Mouse (Mus musculus) ovary, postnatal 36 days (tissue): ENCODE measurements around the gene Hinfp.
"Not testable (repeated sequence)": the region's sequence is repeated elsewhere in the genome, so short reads cannot be mapped to it uniquely, and the experiment has no call there.

Source experiments
- DNase-seq: peaks from one replicate; pipeline ENCODE4 v3.0.0; 2022; ENCODE audit warnings: low spot score, mixed read lengths

The Hinfp gene

GRCm38 (mm10) chr9:44311136-44312134 is 6.0 kb upstream of the Hinfp start:
- no peak for DNase-seq

GRCm38 (mm10) chr9:44310750-44311135 is 5.3 kb upstream of the Hinfp start:
- no peak for DNase-seq

- DNase-seq = no peak
Measured at GRCm38 (mm10) chr9:44309756-44310155, 4.3 kb upstream of the Hinfp start.

DNA sequence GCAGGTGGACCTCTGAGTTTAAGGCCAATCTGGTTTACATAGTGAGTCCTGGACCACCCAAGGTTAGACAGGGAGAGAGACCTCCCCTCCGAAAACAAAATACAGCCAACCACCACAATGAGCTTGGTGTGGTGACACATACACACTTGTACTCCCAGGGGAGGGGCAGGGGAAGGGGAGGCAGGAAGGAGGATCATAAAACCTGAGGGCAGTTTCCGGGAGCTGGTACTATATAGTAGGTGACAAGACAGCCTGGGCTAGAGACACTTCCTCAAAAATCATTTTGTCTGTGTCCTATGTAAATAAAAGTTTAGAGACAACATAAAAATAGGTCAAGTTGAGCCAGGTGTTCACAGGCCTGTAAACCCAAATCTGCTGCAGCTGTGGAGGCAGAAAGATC is 1.8 kb upstream of the Hinfp start:
- DNase-seq = no peak

DNA sequence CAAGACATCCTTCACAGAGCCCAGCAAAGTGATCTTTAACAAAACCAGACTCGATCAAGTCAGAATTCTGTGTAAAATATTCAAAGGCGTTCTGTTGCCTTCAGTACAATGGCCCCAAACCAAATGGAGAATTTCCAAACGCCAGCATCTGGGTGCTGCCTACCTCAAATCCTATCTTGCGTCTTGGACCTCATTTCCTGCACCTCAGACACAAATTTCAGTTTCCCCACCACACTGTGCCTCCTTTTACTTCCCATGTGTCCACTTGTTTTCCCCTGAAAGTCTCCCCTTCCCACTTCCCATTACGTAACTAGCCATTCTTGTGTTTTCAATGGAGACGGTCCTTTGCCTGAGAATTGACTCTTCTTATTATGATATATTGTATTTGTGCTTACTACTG is 1.1 kb upstream of the Hinfp start:
- no peak for DNase-seq

- DNase-seq = not testable (repeated sequence)
Measured at GRCm38 (mm10) chr9:44300001-44300400, 5.5 kb downstream of the Hinfp start.

DNA sequence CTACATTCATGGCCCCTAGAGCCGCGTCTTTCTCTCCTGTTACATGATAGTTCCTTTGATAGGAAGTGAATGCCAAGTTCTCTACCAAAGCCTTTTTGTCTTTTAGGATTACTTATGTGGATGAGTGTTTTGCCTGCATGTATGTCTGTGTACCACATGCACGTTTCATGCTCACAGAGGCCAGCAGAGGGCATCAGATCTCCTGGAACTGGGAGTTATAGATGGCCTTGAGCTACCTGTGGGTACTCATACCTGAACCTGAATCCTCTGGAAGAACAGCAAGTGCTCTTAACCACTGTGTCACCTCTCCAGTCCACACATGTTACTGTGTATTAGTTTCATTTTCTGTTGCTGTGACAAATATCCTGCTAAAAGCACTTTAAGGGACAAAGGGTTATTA is 13.0 kb downstream of the Hinfp start:
- no peak for DNase-seq

GRCm38 (mm10) chr9:44288959-44289291 is 16.5 kb downstream of the Hinfp start:
- DNase-seq = no peak

- DNase-seq = peak; percentile 41
Measured at GRCm38 (mm10) chr9:44288076-44288958, 17.2 kb downstream of the Hinfp start, which contains the start of gene Abcg4. TSS of gene Abcg4 (minus strand) at chr9:44288615.

- peak; percentile 52 for DNase-seq
Measured at GRCm38 (mm10) chr9:44287401-44288075, 17.9 kb downstream of the Hinfp start.

DNA sequence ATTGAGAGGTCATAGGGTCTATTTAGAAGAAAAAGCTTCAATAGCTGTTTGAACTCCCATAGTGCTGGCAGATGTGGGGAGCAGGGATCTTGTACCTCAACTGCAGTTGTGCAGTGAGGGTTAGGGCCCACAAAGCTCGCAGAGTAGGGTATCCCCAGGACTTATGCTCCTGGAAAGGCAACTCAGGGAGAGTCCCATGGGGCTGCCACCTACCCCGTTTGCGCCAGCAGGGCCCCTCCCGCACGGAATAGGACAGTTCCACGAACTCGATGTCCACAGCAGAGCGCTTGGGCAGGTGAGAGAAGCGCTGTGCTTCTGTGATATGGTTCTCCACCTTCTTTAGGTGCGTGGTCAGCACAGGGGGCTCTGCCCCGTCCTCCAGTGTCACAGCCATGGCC is 18.5 kb downstream of the Hinfp start:
- DNase-seq = no peak

GRCm38 (mm10) chr9:44286256-44286850 is 19.1 kb downstream of the Hinfp start:
- no peak for DNase-seq

DNA sequence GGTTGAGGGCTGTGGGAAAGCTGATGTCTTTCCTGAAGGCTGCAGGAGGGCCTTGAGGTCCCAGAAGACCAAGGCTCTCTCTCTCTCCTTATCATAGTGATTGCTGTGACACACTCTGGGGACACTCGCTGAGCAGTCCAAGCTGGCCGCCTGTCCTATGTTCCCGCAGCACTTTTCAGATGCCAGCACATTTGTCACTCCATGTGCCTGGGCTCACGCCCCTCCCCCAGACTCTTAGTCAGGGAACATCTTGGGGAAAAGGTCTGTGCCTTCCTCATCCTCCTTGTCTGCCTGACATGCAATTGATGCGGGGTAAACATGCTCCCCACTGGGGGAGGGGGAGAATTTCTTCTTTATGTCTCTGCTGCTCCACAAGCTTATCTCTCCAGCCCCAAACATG is 22.3 kb downstream of the Hinfp start:
- no peak for DNase-seq

DNA sequence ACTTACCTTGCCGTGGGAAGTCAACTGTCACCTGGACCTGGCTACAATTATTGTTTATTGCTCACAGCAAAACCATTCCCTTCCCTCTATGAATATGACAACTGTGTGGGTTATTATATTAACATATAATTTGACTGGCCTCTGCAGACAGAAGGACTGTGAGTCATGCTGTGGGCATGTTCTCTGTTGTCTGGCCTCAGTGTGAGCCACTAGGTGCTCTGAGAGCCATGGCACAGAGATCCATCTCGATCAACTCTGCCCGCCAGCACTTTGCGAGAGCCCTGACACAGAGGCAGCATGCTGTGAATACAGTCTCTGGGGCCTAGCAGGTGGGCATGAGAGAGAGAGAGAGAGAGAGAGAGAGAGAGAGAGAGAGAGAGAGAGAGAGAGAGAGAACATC is 35.5 kb downstream of the Hinfp start:
- no peak for DNase-seq

- no peak for DNase-seq
Measured at GRCm38 (mm10) chr9:44269077-44269476, 36.4 kb downstream of the Hinfp start.

DNA sequence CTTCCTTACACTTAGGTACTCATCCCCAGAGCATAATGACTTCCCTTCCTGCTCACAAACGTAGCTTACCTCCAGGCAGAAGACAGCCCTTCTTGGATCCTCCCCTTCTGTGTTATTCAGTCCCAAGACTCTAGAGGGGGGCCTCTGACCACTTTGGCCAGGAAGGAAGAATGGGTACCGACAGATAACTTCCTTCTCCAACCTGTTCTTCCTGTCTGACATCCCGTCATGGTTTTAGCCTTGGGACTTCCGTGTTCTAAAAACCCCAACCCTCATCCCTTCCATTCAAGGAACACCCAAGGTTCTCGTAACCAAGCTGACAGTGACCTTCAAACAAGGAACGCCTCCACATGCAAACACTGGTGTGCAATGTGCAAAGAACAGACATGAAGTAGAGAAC is 37.0 kb downstream of the Hinfp start, which contains the start of gene Nlrx1:
Gene Nlrx1, minus strand, starts transcription at position 168 of the 400 bp plus-strand sequence.
- no peak for DNase-seq

GRCm38 (mm10) chr9:44268027-44268360 is 37.5 kb downstream of the Hinfp start:
- DNase-seq = peak; percentile 93

DNA sequence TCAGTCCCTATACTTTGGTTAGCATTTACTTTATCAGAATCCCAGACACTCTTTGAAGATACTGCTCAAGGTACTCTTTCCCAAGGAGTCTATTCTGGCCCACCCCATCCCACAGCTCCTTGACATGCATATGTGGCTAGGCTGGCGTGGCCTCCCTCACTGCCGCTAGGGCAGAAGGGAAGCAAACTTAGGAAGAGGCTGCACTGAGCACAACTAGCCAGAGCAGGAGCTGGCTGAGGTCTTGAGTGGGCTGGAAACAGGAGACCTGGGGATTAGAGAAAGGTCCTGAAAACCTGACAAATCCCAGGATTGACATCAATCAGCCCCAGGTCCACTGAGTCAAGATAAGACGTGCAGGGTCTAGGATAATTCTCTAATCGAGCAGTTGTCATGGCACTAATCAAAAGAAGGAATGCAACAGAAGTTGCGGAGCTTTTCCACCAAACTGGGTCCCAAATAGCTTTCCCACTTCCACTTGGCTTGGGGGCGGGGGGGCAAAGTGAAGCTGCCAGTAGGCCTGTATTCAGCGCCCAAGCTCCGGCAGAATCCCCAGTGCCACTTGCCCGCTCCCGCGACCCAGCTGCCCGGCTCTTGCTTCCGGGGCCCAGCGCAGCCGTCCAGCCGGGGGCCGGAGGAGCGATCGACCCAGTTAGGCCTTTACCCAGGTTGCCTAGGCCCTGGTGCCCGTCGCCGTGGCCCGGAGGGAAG is 38.0 kb downstream of the Hinfp start:
- DNase-seq = peak; percentile 31

GRCm38 (mm10) chr9:44266478-44267226 is 38.8 kb downstream of the Hinfp start:
- DNase-seq = no peak

DNA sequence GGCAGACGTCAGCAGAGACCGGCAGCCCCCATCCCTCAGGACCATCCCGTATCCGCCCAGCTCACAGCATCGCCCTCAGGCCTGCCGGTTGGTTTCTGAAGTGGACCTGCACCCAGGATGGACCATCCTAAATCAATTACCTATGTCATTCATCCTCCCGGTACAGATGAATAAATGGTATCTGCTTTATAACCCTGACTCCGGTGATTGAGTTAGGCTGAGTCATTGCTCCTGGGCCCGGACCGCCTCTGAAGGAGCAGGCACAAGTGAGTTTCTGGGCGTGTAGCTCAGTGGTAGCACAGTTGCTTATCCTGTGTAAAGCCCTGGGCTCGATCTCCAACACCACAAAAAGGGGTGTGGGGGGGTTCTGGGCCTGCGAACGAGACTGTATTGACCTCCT is 44.1 kb downstream of the Hinfp start:
- no peak for DNase-seq
